Mouse (Mus musculus): ENCODE measurements around the gene Adk.
"Not testable (repeated sequence)": the region's sequence is repeated elsewhere in the genome, so short reads cannot be mapped to it uniquely, and the experiment has no call there.

Gene Adk

GRCm38 (mm10) chr14:21065490-21066162 lies 13.3 kb downstream of the Adk start:
- DNase-seq = no peak

GRCm38 (mm10) chr14:21069594-21069993 lies 17.2 kb downstream of the Adk start:
- no peak for DNase-seq

- DNase-seq = no peak
Observed at GRCm38 (mm10) chr14:21073981-21074380, 21.6 kb downstream of the Adk start.

DNA sequence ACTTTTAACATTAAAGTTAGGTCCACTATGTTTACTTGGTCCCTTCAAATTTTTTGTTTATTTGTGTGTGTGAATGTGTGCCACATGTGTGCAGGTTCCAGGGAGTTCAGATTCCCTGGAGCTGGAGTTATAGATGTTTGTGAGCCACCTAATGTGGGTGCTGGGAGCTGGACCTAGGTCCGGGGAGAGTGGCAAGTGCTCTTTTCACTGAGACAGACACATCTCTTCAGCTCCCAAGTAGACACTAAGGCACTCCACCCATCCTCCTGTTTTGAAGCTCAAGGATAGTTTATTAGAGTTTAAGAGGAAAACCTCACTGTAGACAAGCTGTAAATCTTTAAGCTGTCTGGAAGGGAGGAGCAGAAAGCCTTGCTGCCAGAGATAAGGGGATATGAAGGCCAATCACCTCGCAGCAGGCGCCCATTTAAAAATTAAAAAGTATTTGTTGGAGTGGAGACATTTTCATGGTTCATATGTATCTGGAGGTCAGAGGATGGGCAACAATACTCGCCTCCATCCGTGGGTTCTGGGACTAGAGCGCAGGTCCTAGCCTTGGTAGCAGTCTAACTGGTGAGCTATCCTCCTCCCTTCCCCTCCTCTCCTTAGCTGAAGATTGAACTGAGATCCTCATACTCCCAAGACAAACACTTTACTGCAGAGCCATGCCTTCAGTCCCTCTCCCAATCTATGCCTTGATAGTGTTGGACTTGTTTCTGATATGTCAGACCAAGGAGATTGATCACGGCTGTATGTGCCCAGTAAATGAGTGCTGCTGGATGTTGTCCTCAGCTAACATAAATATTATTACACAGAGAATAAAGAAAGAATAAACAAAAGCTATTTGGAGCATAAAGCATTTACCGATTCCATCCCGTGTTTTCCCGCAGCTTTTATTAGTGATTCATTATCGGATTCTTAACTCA lies 22.3 kb downstream of the Adk start:
- DNase-seq = no peak

- DNase-seq = peak; percentile 75 to 79
Observed at GRCm38 (mm10) chr14:21075751-21076500, 23.6 kb downstream of the Adk start.

DNA sequence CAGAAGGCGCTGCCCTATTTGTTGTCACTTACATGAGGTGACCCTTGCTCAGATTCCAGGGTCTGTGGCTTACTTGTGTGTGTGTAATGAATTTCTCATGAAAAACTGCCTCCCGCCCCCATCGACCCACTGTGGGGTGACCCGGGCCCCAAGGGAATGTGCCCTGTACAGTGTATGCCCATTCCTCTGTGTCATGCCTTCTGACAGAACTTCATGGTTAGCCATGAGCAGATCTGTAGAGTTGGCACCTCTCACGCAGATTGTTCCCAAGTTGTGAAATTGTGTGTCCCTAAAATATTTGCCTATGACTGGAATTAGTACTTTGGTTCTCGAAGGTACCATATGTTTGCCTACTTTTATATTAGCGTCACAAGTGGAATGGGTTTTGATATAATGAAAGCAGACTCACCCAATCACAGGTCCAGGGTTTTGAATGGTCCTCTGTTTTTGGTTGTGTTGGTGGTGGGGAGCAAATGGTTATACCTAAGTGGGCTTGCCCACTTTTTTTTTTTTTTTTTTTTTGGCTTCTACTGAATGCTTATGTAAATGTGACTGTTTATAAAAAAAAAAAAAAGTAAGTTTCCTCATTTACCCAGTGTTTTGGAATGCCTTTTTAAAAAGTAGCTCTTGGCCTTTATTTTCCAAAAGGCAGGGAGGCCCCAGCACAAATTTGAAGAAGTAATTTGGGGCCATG lies 24.3 kb downstream of the Adk start:
- DNase-seq = peak; percentile 3 to 9

- DNase-seq = no peak
Observed at GRCm38 (mm10) chr14:21077939-21078338, 25.6 kb downstream of the Adk start.

- no peak for DNase-seq
Observed at GRCm38 (mm10) chr14:21078511-21078910, 26.1 kb downstream of the Adk start.

DNA sequence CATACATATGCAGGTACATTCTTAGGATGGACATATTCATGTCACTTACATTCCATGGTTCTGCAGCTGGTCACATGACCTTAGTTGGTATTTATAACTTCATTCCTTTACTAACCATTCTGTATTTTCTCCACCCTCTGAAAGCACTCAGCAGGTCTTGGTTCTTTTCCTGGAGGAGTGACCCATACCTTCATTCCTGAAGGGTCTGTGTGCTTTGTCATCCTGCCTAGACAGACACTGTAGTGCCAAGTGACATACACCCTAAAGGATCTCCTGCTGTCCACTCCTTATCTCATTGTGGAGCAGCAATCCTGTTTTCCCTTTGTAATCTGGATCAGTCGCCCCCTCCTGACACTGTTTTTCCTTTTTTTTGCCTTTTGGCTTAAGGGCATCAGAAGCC lies 30.4 kb downstream of the Adk start:
- no peak for DNase-seq

DNA sequence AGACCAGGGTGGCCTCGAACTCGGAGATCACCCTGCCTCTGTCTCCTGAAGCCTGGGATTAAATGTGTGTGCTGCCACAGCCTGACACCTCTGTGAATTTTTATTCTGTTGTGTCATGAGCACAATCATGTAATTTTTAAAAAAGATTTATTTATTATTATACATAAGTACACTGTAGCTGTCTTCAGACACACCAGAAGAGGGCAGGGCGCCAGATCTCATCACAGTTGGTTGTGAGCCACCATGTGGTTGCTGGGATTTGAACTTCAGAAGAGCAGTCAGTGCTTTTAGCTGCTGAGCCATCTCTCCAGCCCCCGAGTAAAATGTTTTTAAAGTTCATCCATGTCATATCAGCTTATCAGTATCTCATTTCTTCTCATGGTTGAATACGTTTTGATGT lies 33.3 kb downstream of the Adk start:
- no peak for DNase-seq

DNA sequence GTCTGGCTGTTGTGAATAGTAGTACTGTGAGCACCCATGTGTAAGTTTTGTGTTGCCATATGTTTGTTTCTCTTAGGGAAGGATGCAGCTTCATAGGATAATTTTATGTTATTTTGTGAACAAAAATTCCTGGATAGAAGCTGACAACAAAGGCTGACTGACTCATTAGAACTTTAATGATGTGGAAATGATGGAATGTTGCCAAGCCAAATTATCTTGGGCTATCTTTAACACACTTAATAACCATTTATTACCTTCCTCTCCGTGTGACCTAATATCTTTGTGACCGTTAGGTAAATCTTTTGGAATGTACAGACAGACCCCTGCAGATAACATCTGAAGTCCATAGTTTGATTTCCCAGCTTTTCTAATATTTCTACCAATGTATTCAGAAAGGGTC lies 33.7 kb downstream of the Adk start:
- DNase-seq = no peak

DNA sequence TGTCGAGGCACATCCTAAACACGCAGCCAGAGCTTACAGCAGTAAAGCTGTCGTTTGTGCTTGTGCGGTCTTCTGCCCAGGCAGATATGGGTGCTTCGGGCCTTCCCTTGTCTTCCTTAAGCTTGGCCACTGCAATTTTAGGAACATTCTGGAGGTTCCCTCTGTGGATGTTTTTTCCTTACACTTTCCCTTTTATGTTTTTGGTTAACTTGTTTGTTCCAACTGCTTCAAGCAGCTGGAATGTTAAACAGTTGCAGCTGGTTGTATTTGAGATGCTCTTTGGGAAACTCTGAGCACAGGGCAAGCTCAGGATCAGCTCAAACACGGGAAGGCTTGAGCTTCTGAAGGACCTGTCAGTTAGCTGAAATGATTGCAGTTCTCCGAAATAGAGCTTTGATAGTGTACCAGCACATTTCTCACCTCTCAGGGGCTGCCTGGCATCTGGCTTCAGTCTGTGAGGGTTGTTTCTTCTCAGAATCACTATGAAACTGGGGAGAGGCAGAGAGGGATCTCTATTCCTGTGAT lies 34.5 kb downstream of the Adk start:
- DNase-seq = no peak

- no peak for DNase-seq
Observed at GRCm38 (mm10) chr14:21087390-21088060, 35.2 kb downstream of the Adk start.

DNA sequence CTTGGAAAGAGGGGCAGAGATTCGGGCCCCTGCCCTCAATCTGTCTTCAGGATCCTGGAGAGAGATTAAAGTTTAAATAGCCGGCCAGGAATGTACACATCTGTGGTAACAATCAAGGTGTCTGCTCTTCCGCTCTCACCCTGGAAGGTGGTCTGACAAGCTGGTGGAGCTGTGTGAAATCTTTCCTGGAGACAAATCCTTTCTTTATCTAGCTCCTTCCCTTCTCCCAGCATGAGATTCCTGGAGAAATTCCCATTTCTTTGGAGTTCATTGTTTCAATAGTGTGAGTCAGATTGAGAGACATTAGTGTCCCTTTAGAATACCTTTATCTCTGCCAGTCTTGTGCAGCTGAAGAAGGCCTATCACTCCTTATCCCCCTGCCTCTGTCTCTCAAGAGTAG lies 36.4 kb downstream of the Adk start:
- DNase-seq = no peak

DNA sequence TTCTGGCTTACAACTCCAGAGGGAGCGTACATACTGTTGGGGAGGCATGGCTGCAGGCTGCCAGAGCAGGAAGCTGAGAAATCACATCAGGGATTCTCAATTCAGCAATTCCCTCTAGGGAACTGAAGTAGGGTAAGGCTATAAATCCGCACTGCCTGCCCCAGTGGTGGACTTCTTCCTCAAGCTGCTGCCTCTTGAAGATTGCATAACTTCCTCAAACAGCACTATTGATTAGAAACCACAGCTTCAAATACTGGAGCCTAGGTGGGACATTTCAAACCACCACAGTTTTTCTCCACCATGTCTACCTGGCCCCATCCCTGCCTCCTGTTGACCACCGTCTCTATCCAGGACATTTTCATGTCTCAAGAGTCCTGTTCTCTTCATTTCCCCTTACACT lies 38.0 kb downstream of the Adk start:
- DNase-seq = no peak

GRCm38 (mm10) chr14:21090930-21091486 lies 38.6 kb downstream of the Adk start:
- no peak for DNase-seq

GRCm38 (mm10) chr14:21094161-21094560 lies 41.8 kb downstream of the Adk start:
- DNase-seq = not testable (repeated sequence)

DNA sequence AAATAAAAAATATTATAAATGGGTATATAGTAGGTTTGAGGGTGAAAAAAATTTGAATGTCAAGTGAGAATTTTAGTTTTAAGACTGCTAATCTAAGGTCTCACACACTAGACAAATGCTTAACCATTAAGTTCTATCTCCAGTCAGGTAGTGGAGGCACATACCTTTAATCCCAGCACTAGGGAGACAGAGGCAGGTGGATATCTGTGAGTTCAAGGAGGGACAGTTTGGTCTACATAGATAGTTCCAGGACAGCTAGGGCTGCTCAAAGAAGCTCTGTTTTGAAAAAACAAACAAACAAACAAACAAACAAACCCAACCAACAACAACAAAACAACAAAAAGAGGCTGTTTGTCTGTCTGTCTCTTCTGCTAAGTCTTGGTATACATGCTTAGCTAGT lies 43.9 kb downstream of the Adk start:
- DNase-seq = no peak

DNA sequence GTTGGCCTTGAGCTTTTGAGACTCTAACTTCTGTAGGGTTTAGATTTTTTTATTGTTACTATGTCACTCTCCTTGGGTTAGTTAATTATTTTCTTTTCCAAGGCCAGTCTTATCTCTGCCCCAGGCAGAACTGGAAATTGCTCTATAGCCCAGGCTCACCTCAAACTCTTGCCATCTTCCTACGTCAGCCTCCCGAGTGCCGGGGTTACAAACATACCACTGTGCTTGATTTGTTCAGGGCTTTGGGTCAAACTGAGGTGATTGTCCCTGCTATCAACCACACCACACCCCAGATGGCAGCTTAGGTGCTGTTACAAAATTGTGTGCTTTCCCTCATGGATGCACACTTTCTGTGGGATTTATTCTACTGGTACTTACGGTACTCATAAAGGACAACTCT lies 44.3 kb downstream of the Adk start:
- DNase-seq = no peak

- DNase-seq = no peak
Observed at GRCm38 (mm10) chr14:21099371-21099770, 47.0 kb downstream of the Adk start.

DNA sequence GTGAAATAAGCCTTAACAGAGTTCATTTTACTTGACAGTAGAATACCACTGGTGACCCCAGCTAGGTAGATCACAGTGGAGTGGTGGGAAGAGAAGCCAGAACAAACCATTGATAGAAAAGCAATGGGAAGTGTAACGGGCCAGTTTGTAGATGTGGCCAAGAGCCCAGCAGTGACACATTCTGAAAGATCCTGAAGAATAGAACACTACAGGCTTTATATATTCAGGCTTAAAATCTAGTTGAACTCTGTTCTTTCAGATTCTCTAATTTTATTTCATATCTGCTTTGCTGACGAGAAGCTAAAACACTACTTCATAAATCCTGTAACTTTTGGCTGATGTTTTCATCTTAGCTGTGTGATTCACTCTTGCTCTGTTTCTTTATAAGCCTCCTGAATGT lies 48.5 kb downstream of the Adk start:
- no peak for DNase-seq

DNA sequence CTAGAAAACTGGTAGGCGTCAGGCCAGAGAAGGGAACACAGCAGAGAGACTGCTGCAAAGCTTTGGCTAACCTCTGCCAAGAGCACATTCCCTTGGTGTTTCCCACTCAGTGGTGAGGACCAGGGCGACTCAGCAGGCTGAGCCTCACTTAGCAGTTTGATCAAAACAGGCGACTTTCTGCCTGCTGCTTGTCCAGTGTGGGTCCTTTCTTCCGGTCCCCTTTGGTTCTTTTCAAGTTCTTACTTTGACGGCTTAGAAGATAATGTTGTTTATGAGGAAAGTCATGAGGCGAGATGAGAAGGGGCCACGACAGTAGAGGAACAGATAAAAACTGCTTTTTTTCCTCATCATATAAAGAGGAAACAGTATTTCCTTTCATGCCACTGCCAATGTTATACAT lies 49.2 kb downstream of the Adk start:
- no peak for DNase-seq

All from thymus, adult 18-20 months (tissue).